Mouse (Mus musculus) intestine, embryonic 16.5 days (tissue): ENCODE measurements around the gene Tfe3. TPM values are rescaled to one million over a fixed set of nuclear protein-coding genes. Genes with fewer than 3 reads are reported as not detected.
A peak's percentile ranks its signal among the peaks of the same experiment; 100 is the strongest.
"Not testable (repeated sequence)": the region's sequence is repeated elsewhere in the genome, so short reads cannot be mapped to it uniquely, and the experiment has no call there.

Source experiments
- ATAC-seq: fragments of 200-750 bp; cut with Nextera tagmentation; 2 replicates; pipeline ENCODE4 v1.8.0; 2017; ENCODE audit warnings: moderate TSS enrichment, moderate library complexity
- H3K27ac ChIP-seq: fragments of 300-500 bp; sonication (generic); 2 replicates; pipeline ENCODE4 v1.5.1; 2014; ENCODE audit warnings: mild to moderate bottlenecking, low read length
- H3K27me3 ChIP-seq: fragments of 300-500 bp; sonication (generic); replicated peaks from 2 replicates; pipeline ENCODE4 v1.6.1; 2014; ENCODE audit warnings: low read length, control low read depth, mixed read lengths; ENCODE audit not compliant: control insufficient read depth, insufficient read depth
- H3K36me3 ChIP-seq: fragments of 300-500 bp; sonication (generic); 2 replicates; pipeline ENCODE4 v1.6.1; 2014; ENCODE audit warnings: low read length, control low read depth; ENCODE audit not compliant: control insufficient read depth, insufficient read depth
- H3K4me1 ChIP-seq: fragments of 300-500 bp; sonication (generic); 2 replicates; pipeline ENCODE4 v1.6.1; 2014; ENCODE audit warnings: low read length, control low read depth, mixed read lengths; ENCODE audit not compliant: control insufficient read depth, insufficient read depth
- H3K4me2 ChIP-seq: fragments of 300-500 bp; sonication (generic); 2 replicates; pipeline ENCODE4 v1.6.1; 2014; ENCODE audit warnings: low read depth, low read length, control low read depth
- H3K4me3 ChIP-seq: fragments of 300-500 bp; sonication (generic); 2 replicates; pipeline ENCODE4 v1.5.1; 2014; ENCODE audit warnings: mild to moderate bottlenecking, low read length
- H3K9ac ChIP-seq: fragments of 300-500 bp; sonication (generic); 2 replicates; pipeline ENCODE4 v1.6.1; 2014; ENCODE audit warnings: low read depth, low read length
- H3K9me3 ChIP-seq: fragments of 300-500 bp; sonication (generic); 2 replicates; pipeline ENCODE4 v1.6.1; 2016; ENCODE audit warnings: low read length, control low read depth; ENCODE audit not compliant: control insufficient read depth
- WGBS: fragments of 180-500 bp; shearing (Covaris S2); extraction: QIAGEN DNeasy Blood & Tissue Kit; methylation state at CpG from one replicate; pipeline ENCODE4 v1.1.7; 2014; 5-methylcytosine and 5-hydroxymethylcytosine counted together
- polyA plus RNA-seq: library from polyadenylated mRNA; unstranded; fragments of >200 nt; fragmentation: Nextera tagmentation; extraction: Ambion mirVana; gene quantifications from 2 replicates; pipeline ENCODE4 v1.2.1, GENCODE M21; 2015

The Tfe3 gene
- polyA plus RNA-seq, result 19.2 and 21.2 TPM in 2 replicates

- peak within 1 kb of the TSS; percentile 71 for H3K4me3 ChIP-seq
- no peaks in the 10 kb centered on the region for H3K9me3 ChIP-seq
- H3K4me1 ChIP-seq, result peaks cover 15% of the 10 kb centered on the region
- H3K27ac ChIP-seq, result peak within 1 kb of the TSS; percentile 69
- H3K27me3 ChIP-seq, result no peaks in the 10 kb centered on the region
- 10% methylated on average over 38 of the region's 38 CpGs for WGBS
- peak within 1 kb of the TSS; percentile 74 for H3K9ac ChIP-seq
- peaks cover 5% of the 10 kb centered on the region; the same call in 1 of the 2 replicates for H3K36me3 ChIP-seq
- peak within 1 kb of the TSS; percentile 73 for H3K4me2 ChIP-seq
- ATAC-seq, result peak; percentile 97
Observed at GRCm38 (mm10) chrX:7762137-7762920, at the start of gene Tfe3. Gene Tfe3, plus strand, starts transcription at chrX:7762560.

GRCm38 (mm10) chrX:7713764-7714134 is 48.6 kb upstream of the Tfe3 start:
- ATAC-seq, result not testable (repeated sequence)
- WGBS, result 27% methylated on average over 5 of the region's 12 CpGs
- H3K9ac ChIP-seq, result peak overlapping the region; percentile 49; the same call in 1 of the 2 replicates

GRCm38 (mm10) chrX:7714135-7714899 is 48.0 kb upstream of the Tfe3 start, which contains the start of gene Wdr45:
Gene Wdr45, plus strand, starts transcription at chrX:7714333.
- H3K27ac ChIP-seq, H3K4me1 ChIP-seq, H3K27me3 ChIP-seq, H3K9me3 ChIP-seq, H3K36me3 ChIP-seq: not testable (repeated sequence)
- 13% methylated on average over 24 of the region's 60 CpGs for WGBS
- H3K4me3 ChIP-seq, result peak within 1 kb of the TSS; percentile 32
- ATAC-seq, result peak; percentile 97
- H3K4me2 ChIP-seq, result peak within 1 kb of the TSS; percentile 37
- peak within 1 kb of the TSS; percentile 49; the same call in 1 of the 2 replicates for H3K9ac ChIP-seq

More at GRCm38 (mm10) chrX:7713764-7714134, 48.6 kb upstream of the Tfe3 start:
- peak overlapping the region; percentile 37 for H3K4me2 ChIP-seq
- not testable (repeated sequence) for H3K27ac ChIP-seq, H3K27me3 ChIP-seq, H3K36me3 ChIP-seq, H3K9me3 ChIP-seq, H3K4me1 ChIP-seq
- H3K4me3 ChIP-seq, result peak overlapping the region; percentile 32

GRCm38 (mm10) chrX:7716058-7716457 is 46.3 kb upstream of the Tfe3 start:
- 35% methylated on average over 1 of the region's 1 CpGs for WGBS
- not testable (repeated sequence) for H3K9me3 ChIP-seq

DNA sequence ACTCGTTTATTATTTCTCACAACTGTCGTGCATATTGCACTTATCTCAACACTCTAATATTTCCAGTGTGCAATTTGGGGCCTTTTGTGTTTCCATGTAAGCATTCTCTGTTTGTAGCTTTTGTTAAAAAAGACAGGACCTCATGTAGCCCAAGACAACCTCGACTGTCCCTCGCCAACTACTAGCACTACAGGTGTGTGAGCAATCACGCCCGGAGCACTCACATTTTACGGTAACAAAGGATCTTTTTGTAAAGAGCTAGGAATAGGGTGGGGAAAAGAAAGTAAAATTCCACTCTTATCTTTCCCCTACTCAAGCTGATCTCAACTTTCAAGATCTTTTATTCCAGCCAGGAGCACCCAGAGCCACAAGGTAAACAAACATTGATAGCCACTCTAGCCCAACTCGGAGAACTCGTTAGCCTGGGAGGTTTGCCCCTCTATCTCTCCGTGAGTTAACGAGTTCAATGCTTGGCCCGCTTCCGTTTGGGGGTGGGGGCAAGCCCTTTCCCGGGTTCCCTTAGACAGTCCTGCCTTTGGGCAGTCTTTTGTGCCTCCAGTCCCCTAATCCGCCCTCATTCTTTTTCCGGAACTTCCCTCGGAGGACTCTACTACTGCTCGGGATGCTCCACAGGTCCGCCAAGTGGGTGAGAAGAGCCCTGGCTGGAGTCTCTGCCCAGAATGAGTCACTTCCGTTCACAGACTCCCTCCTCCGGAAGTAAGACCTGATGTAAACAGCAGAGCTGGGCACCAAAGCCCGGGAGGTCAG is 40.7 kb upstream of the Tfe3 start, which contains the start of gene Gm45208:
Gene Gm45208, plus strand, starts transcription at position 732 of the 768 bp plus-strand sequence.
- peak; percentile 95 for ATAC-seq
- no peaks in the 10 kb centered on the region for H3K4me1 ChIP-seq
- peak within 1 kb of the TSS; percentile 73 for H3K9ac ChIP-seq
- H3K27ac ChIP-seq, result peak within 1 kb of the TSS; percentile 92
- WGBS, result 19% methylated on average over 22 of the region's 22 CpGs
- H3K4me3 ChIP-seq, result peak within 1 kb of the TSS; percentile 65
- no peaks in the 10 kb centered on the region for H3K36me3 ChIP-seq
- peak within 1 kb of the TSS; percentile 73 for H3K4me2 ChIP-seq
- no peaks in the 10 kb centered on the region for H3K27me3 ChIP-seq
- H3K9me3 ChIP-seq, result no peaks in the 10 kb centered on the region

More at GRCm38 (mm10) chrX:7716058-7716457, 46.3 kb upstream of the Tfe3 start:
- H3K36me3 ChIP-seq, H3K4me2 ChIP-seq, H3K27ac ChIP-seq, ATAC-seq, H3K27me3 ChIP-seq, H3K4me3 ChIP-seq, H3K9ac ChIP-seq, H3K4me1 ChIP-seq: not testable (repeated sequence)

- Histone ChIP-seq H3K4me1 (no peaks in the 10 kb centered on the region), H3K4me2 (peak overlapping the region; percentile 73), H3K9me3 (no peaks in the 10 kb centered on the region), H3K27ac (peak overlapping the region; percentile 92), H3K36me3 (no peaks in the 10 kb centered on the region), H3K9ac (peak overlapping the region; percentile 73), H3K27me3 (no peaks in the 10 kb centered on the region), H3K4me3 (peak overlapping the region; percentile 65)
- WGBS, result 25% methylated on average over 11 of the region's 11 CpGs
- peak; percentile 47 for ATAC-seq
Observed at GRCm38 (mm10) chrX:7722282-7722611, 40.1 kb upstream of the Tfe3 start.

DNA sequence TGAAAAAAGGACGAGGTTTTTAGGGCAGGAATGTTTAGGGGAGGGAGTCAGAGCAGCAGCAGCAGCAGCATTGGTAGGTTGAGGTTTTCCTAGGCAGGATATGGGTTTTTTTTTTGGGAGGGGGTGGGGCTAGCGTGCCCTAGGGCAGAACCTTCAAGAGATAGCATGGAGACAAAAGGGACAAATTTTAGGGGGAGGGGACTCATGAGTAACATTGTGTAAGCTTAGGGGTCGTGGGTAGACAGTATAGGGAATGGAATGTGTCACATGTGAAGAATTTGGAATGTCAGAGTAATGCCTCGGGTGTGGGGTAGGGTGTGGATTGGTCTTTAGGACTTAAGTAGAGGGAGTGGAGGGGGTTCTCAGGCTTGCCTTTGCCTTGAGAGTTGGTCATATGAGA is 39.7 kb upstream of the Tfe3 start:
- Histone ChIP-seq H3K4me3 (peak overlapping the region; percentile 65), H3K4me2 (peak overlapping the region; percentile 73), H3K4me1 (0 out of 2 replicates have a peak, but pooled peaks cover 2% of the 10 kb centered on the region), H3K27me3 (no peaks in the 10 kb centered on the region), H3K9me3 (no peaks in the 10 kb centered on the region), H3K9ac (peak overlapping the region; percentile 73), H3K27ac (no peak overlapping the region), H3K36me3 (no peaks in the 10 kb centered on the region)
- WGBS, result 15% methylated on average over 4 of the region's 4 CpGs
- no peak for ATAC-seq

GRCm38 (mm10) chrX:7724135-7724534 is 38.2 kb upstream of the Tfe3 start:
- Histone ChIP-seq H3K27me3 (no peaks in the 10 kb centered on the region), H3K9me3 (no peaks in the 10 kb centered on the region), H3K4me2 (no peak overlapping the region), H3K4me1 (0 out of 2 replicates have a peak, but pooled peaks cover 3% of the 10 kb centered on the region), H3K36me3 (no peaks in the 10 kb centered on the region), H3K9ac (no peak overlapping the region), H3K27ac (no peak overlapping the region), H3K4me3 (no peak overlapping the region)
- WGBS, result 79% methylated on average over 7 of the region's 7 CpGs
- ATAC-seq, result no peak

GRCm38 (mm10) chrX:7725841-7726240 is 36.5 kb upstream of the Tfe3 start:
- Histone ChIP-seq H3K27ac (no peak overlapping the region), H3K36me3 (no peaks in the 10 kb centered on the region), H3K4me3 (no peak overlapping the region), H3K9me3 (no peaks in the 10 kb centered on the region), H3K9ac (no peak overlapping the region), H3K4me2 (no peak overlapping the region), H3K27me3 (no peaks in the 10 kb centered on the region), H3K4me1 (0 out of 2 replicates have a peak, but pooled peaks cover 3% of the 10 kb centered on the region)
- ATAC-seq, result no peak
- 79% methylated on average over 12 of the region's 12 CpGs for WGBS
